Mouse (Mus musculus): ENCODE results near the gene Farp1. TPM values are rescaled to one million over a fixed set of nuclear protein-coding genes. Genes with fewer than 3 reads are reported as not detected.

Gene Farp1
- total RNA-seq, 1 experiment, result 8.6 TPM

DNA sequence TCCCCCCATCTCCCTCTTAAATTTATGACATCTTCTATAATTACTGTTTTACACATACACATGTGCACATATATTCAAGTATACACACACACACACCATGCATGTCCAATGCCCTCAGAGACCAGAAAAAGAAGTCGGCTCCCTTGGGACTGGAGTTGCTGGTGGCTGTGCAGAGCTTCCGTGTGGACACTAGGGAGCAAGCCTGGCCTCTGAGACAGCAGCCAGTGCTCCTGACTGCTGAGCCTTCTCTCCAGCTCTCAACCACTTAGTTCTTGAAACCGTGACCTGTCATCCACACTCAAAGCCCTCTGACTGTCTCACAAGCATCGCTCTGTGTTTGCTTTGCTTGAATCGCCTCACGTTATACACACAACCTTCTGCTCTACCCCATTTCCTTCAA lies 29.4 kb upstream of the Farp1 start:
- in situ Hi-C loops (cut with MboI; ENCODE audit: low sequenced_read_pairs in 2 of 2, unreplicated experiment in 2 of 2), result no loop called here
- H3K4me1 ChIP-seq (ENCODE audit: control insufficient read depth in 2 of 2, insufficient read depth in 2 of 2, low read length in 2 of 2, poor library complexity in 1 of 2), result no peaks in the 10 kb centered on the region
- DNase-seq (ENCODE audit: low read depth, low spot score), result no peak
- no peak overlapping the region for H3K9ac ChIP-seq (ENCODE audit: insufficient read depth, low read depth, low read length, poor library complexity, severe bottlenecking)
- H3K27ac ChIP-seq (ENCODE audit: insufficient read depth, low read depth, low read length, poor library complexity, severe bottlenecking), result no peak overlapping the region
- peaks cover 5% of the 10 kb centered on the region for H3K9me3 ChIP-seq (ENCODE audit: control insufficient read depth, insufficient read depth, low read depth, low read length)
- H3K36me3 ChIP-seq (ENCODE audit: control insufficient read depth, insufficient read depth, low read length, poor library complexity, severe bottlenecking), result no peaks in the 10 kb centered on the region
- TF ChIP-seq MAFK (IDR thresholded peaks at IDR 0.05; ENCODE audit: insufficient read depth, low read depth, low read length), result no peak
- TF ChIP-seq HCFC1 (IDR thresholded peaks at IDR 0.05; ENCODE audit: borderline replicate concordance, insufficient read depth, low read length), result no peak
- TF ChIP-seq CHD2 (IDR thresholded peaks at IDR 0.05; ENCODE audit: low read depth, low read length), result no peak
- no peak for TF ChIP-seq ZC3H11A (IDR thresholded peaks at IDR 0.05; ENCODE audit: borderline replicate concordance, low read depth, low read length)
- no peak for TF ChIP-seq ZNF384 (IDR thresholded peaks at IDR 0.05; ENCODE audit: low read depth, low read length)
- H3K4me3 ChIP-seq (ENCODE audit: insufficient read depth in 1 of 2, low read depth in 1 of 2, low read length in 2 of 2, poor library complexity in 1 of 2, severe bottlenecking in 1 of 2), result no peak overlapping the region

DNA sequence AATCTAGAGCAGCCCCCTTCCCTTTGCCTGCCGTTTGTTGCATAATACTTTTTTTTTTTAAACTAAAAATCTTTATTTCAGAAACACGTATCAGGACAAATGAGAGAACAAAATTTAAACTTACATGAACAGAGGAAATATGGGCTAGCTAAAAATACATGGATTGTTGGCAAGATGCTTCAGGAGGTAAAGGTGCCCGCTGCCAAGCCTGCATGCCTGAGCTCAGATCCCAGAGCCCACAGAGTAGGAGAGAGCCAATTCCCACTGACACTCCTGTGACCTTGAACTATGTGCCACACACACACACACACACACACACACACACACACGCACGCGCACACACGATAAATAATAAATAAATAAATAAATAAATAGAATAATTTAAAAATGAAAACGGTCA lies 29.0 kb upstream of the Farp1 start:
- Histone ChIP-seq H3K4me1 (ENCODE audit: control insufficient read depth in 2 of 2, insufficient read depth in 2 of 2, low read length in 2 of 2, poor library complexity in 1 of 2) (no peaks in the 10 kb centered on the region), H3K4me3 (ENCODE audit: insufficient read depth in 1 of 2, low read depth in 1 of 2, low read length in 2 of 2, poor library complexity in 1 of 2, severe bottlenecking in 1 of 2) (no peak overlapping the region), H3K36me3 (ENCODE audit: control insufficient read depth, insufficient read depth, low read length, poor library complexity, severe bottlenecking) (no peaks in the 10 kb centered on the region), H3K9ac (ENCODE audit: insufficient read depth, low read depth, low read length, poor library complexity, severe bottlenecking) (no peak overlapping the region), H3K27ac (ENCODE audit: insufficient read depth, low read depth, low read length, poor library complexity, severe bottlenecking) (no peak overlapping the region), H3K9me3 (ENCODE audit: control insufficient read depth, insufficient read depth, low read depth, low read length) (peaks cover 5% of the 10 kb centered on the region)
- no peak for TF ChIP-seq CHD2 (IDR thresholded peaks at IDR 0.05; ENCODE audit: low read depth, low read length)
- TF ChIP-seq MAFK (IDR thresholded peaks at IDR 0.05; ENCODE audit: insufficient read depth, low read depth, low read length), result no peak
- no peak for TF ChIP-seq ZNF384 (IDR thresholded peaks at IDR 0.05; ENCODE audit: low read depth, low read length)
- in situ Hi-C loops (cut with MboI; ENCODE audit: low sequenced_read_pairs in 2 of 2, unreplicated experiment in 2 of 2), result no loop called here
- DNase-seq (ENCODE audit: low read depth, low spot score), result no peak

DNA sequence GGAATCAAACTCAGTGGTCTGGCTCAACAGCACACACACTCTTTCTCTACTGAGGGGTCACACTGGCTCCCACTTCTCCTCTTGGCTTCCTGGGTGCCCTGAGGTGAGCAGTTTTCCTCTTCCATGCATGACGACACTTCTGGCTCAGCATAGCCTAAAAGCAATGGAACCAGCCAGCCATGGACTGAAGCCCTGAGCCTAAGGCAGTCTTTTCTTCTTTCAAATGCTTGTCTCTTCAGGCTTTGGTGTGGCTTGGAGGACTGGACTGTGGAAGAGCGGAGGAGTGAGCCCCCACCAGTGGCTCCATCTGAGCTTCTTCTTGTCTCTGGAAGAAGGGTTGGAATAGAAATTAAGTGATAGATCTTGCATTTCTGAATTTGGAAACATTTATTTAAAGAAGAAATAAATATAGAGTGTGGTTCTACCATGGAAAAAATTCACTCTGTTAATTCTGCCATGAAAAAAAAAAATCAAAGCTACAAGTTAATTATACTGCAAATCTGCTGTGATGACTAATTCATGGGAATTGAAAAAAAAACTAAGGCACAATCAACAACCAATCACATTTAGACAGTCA lies 19.8 kb upstream of the Farp1 start:
- in situ Hi-C loops (cut with MboI; ENCODE audit: low sequenced_read_pairs in 2 of 2, unreplicated experiment in 2 of 2), result no loop called here
- Histone ChIP-seq H3K9me3 (ENCODE audit: control insufficient read depth, insufficient read depth, low read depth, low read length) (peaks cover 5% of the 10 kb centered on the region; the same call in 1 of the 2 replicates), H3K27ac (ENCODE audit: insufficient read depth, low read depth, low read length, poor library complexity, severe bottlenecking) (no peak overlapping the region), H3K4me3 (ENCODE audit: insufficient read depth in 1 of 2, low read depth in 1 of 2, low read length in 2 of 2, poor library complexity in 1 of 2, severe bottlenecking in 1 of 2) (no peak overlapping the region), H3K9ac (ENCODE audit: insufficient read depth, low read depth, low read length, poor library complexity, severe bottlenecking) (no peak overlapping the region), H3K4me1 (ENCODE audit: control insufficient read depth in 2 of 2, insufficient read depth in 2 of 2, low read length in 2 of 2, poor library complexity in 1 of 2) (no peaks in the 10 kb centered on the region), H3K36me3 (ENCODE audit: control insufficient read depth, insufficient read depth, low read length, poor library complexity, severe bottlenecking) (no peaks in the 10 kb centered on the region)
- DNase-seq (ENCODE audit: low read depth, low spot score), result no peak
- TF ChIP-seq ZNF384 (IDR thresholded peaks at IDR 0.05; ENCODE audit: low read depth, low read length) (no peak), CHD2 (IDR thresholded peaks at IDR 0.05; ENCODE audit: low read depth, low read length) (no peak)

DNA sequence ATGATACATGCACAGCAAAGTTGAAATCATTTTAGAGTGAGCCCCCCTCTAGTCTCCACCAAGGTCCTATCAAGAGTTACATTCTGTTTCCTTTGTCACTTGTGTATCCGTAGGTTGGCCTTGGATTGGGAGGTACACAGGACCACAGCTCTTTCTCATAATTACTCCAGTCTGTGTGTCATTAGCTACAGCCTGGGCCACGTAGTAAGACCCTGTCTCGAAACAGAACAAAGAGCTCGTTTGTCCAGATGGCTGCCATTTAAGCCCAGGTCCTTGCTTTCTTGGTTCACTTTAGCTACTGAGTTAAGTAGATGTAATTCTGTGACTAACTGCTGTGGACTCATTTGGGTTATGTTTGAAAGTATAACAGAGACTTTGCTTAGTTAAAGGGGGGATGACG lies 12.6 kb upstream of the Farp1 start:
- H3K36me3 ChIP-seq (ENCODE audit: control insufficient read depth, insufficient read depth, low read length, poor library complexity, severe bottlenecking), result no peaks in the 10 kb centered on the region
- no peaks in the 10 kb centered on the region for H3K9me3 ChIP-seq (ENCODE audit: control insufficient read depth, insufficient read depth, low read depth, low read length)
- in situ Hi-C loops (cut with MboI; ENCODE audit: low sequenced_read_pairs in 2 of 2, unreplicated experiment in 2 of 2), result no loop called here
- H3K9ac ChIP-seq (ENCODE audit: insufficient read depth, low read depth, low read length, poor library complexity, severe bottlenecking), result no peak overlapping the region
- TF ChIP-seq CHD2 (IDR thresholded peaks at IDR 0.05; ENCODE audit: low read depth, low read length) (no peak), ZNF384 (IDR thresholded peaks at IDR 0.05; ENCODE audit: low read depth, low read length) (no peak), HCFC1 (IDR thresholded peaks at IDR 0.05; ENCODE audit: borderline replicate concordance, insufficient read depth, low read length) (no peak), MAFK (IDR thresholded peaks at IDR 0.05; ENCODE audit: insufficient read depth, low read depth, low read length) (no peak), ZC3H11A (IDR thresholded peaks at IDR 0.05; ENCODE audit: borderline replicate concordance, low read depth, low read length) (no peak)
- H3K4me1 ChIP-seq (ENCODE audit: control insufficient read depth in 2 of 2, insufficient read depth in 2 of 2, low read length in 2 of 2, poor library complexity in 1 of 2), result no peaks in the 10 kb centered on the region
- no peak overlapping the region for H3K27ac ChIP-seq (ENCODE audit: insufficient read depth, low read depth, low read length, poor library complexity, severe bottlenecking)
- DNase-seq (ENCODE audit: low read depth, low spot score), result no peak
- no peak overlapping the region for H3K4me3 ChIP-seq (ENCODE audit: insufficient read depth in 1 of 2, low read depth in 1 of 2, low read length in 2 of 2, poor library complexity in 1 of 2, severe bottlenecking in 1 of 2)

DNA sequence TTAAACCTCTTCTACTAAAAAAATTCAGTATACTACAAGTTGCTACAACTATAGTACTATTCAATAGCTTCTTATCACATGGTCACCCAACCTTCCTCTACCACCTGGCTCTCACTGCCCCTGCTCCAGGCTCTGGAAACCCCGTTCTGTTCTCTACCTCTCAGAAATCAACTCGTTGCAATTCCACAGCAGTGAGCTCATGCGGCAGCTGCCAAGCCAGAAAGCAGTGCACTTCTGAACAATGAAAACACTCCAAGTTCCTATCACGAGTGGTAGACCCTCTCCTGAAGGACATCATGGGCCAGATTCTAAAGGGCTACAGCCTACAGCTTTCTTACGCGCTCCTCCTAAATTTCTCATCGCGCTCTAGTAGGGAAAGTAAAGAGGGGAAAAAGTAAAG lies 9.6 kb upstream of the Farp1 start:
- TF ChIP-seq MAFK (IDR thresholded peaks at IDR 0.05; ENCODE audit: insufficient read depth, low read depth, low read length) (no peak), ZC3H11A (IDR thresholded peaks at IDR 0.05; ENCODE audit: borderline replicate concordance, low read depth, low read length) (no peak), ZNF384 (IDR thresholded peaks at IDR 0.05; ENCODE audit: low read depth, low read length) (no peak), HCFC1 (IDR thresholded peaks at IDR 0.05; ENCODE audit: borderline replicate concordance, insufficient read depth, low read length) (no peak), CHD2 (IDR thresholded peaks at IDR 0.05; ENCODE audit: low read depth, low read length) (no peak)
- Histone ChIP-seq H3K4me1 (ENCODE audit: control insufficient read depth in 2 of 2, insufficient read depth in 2 of 2, low read length in 2 of 2, poor library complexity in 1 of 2) (peaks cover 0 to 2% of the 10 kb centered on the region in 2 experiments; a peak in 1 of 4 replicates), H3K9ac (ENCODE audit: insufficient read depth, low read depth, low read length, poor library complexity, severe bottlenecking) (no peak overlapping the region), H3K27ac (ENCODE audit: insufficient read depth, low read depth, low read length, poor library complexity, severe bottlenecking) (no peak overlapping the region), H3K4me3 (ENCODE audit: insufficient read depth in 1 of 2, low read depth in 1 of 2, low read length in 2 of 2, poor library complexity in 1 of 2, severe bottlenecking in 1 of 2) (no peak overlapping the region), H3K9me3 (ENCODE audit: control insufficient read depth, insufficient read depth, low read depth, low read length) (no peaks in the 10 kb centered on the region), H3K36me3 (ENCODE audit: control insufficient read depth, insufficient read depth, low read length, poor library complexity, severe bottlenecking) (no peaks in the 10 kb centered on the region)
- in situ Hi-C loops (cut with MboI; ENCODE audit: low sequenced_read_pairs in 2 of 2, unreplicated experiment in 2 of 2), result no loop called here
- no peak for DNase-seq (ENCODE audit: low read depth, low spot score)

All from ES-E14 (cell line).